Mouse (Mus musculus): Measurements from ENCODE around the gene Nudt6. TPM values are rescaled to one million over a fixed set of nuclear protein-coding genes. Genes with fewer than 3 reads are reported as not detected.

The Nudt6 gene
- polyA plus RNA-seq, 1 experiment from 2014 or later = 9.3 TPM

Other genes starting within 250 kb of the Nudt6 start
- gene Il21, start 187.6 kb downstream of the Nudt6 start, polyA plus RNA-seq (2014; fragmentation: Nextera tagmentation; extraction: Ambion mirVana) = not detected in 2 replicates
- gene Bbs12, start 107.7 kb downstream of the Nudt6 start, polyA plus RNA-seq (2014; fragmentation: Nextera tagmentation; extraction: Ambion mirVana) = 5.4 and 8.1 TPM in 2 replicates
- 0.46 and 1.5 TPM in 2 replicates for gene Cetn4, start 107.5 kb downstream of the Nudt6 start, polyA plus RNA-seq (2014; fragmentation: Nextera tagmentation; extraction: Ambion mirVana)
- 1.5 and 2.9 TPM in 2 replicates for gene Fgf2, start 71.9 kb downstream of the Nudt6 start, polyA plus RNA-seq (2014; fragmentation: Nextera tagmentation; extraction: Ambion mirVana)
- 36.5 and 37.6 TPM in 2 replicates for gene Spata5, start 315 bp downstream of the Nudt6 start, polyA plus RNA-seq (2014; fragmentation: Nextera tagmentation; extraction: Ambion mirVana)
- 18.4 and 18.5 TPM in 2 replicates for gene Spry1, start 219.7 kb upstream of the Nudt6 start, polyA plus RNA-seq (2014; fragmentation: Nextera tagmentation; extraction: Ambion mirVana)